Mouse (Mus musculus) myocyte (in vitro differentiated cells): ENCODE results near the gene St3gal3. TPM values are rescaled to one million over a fixed set of nuclear protein-coding genes. Genes with fewer than 3 reads are reported as not detected.

ENCODE experiments used
- H3K27me3 ChIP-seq: one replicate; pipeline ENCODE4 v1.6.1; 2011; ENCODE audit not compliant: control insufficient read depth, insufficient read depth, insufficient read length
- H3K36me3 ChIP-seq: one replicate; pipeline ENCODE4 v1.6.1; 2011; ENCODE audit not compliant: control insufficient read depth, insufficient read depth
- H3K4me2 ChIP-seq: one replicate; pipeline ENCODE4 v1.6.1; 2011; ENCODE audit warnings: low read depth, control low read depth
- H3K4me3 ChIP-seq: one replicate; pipeline ENCODE4 v1.5.1; 2011; ENCODE audit warnings: mild to moderate bottlenecking, control low read depth, moderate library complexity
- H3K79me2 ChIP-seq: one replicate; pipeline ENCODE4 v1.6.1; 2011; ENCODE audit not compliant: control insufficient read depth, insufficient read depth
- H3ac ChIP-seq: one replicate; pipeline ENCODE4 v1.6.1; 2011; ENCODE audit not compliant: control insufficient read depth, insufficient read length
- CEBPB ChIP-seq: IDR thresholded peaks from 2 replicates; pipeline ENCODE4 v1.6.1; 2011; ENCODE audit warnings: mild to moderate bottlenecking, moderate library complexity; ENCODE audit not compliant: poor library complexity, insufficient read depth, severe bottlenecking
- E2F4 ChIP-seq: IDR thresholded peaks from one replicate; pipeline ENCODE4 v1.6.1; 2011; ENCODE audit warnings: mild to moderate bottlenecking, control low read depth, moderate library complexity; ENCODE audit not compliant: insufficient read depth
- MAX ChIP-seq: IDR thresholded peaks from one replicate; pipeline ENCODE4 v1.6.1; 2011; ENCODE audit warnings: low read depth, mild to moderate bottlenecking, control low read depth
- MYOD1 ChIP-seq, 3 experiments: IDR thresholded peaks; one replicate each; pipeline ENCODE4 v1.6.1; 2011; ENCODE audit warnings: control low read depth in 2 of 3, low read depth in 2 of 3, mild to moderate bottlenecking in 2 of 3, moderate library complexity in 1 of 3; ENCODE audit not compliant: insufficient read length in 2 of 3, control insufficient read depth in 1 of 3
- MYOG ChIP-seq, 3 experiments: IDR thresholded peaks; one replicate each; pipeline ENCODE4 v1.6.1; 2011; ENCODE audit warnings: control low read depth in 2 of 3, low read depth in 2 of 3, mild to moderate bottlenecking in 2 of 3; ENCODE audit not compliant: insufficient read length in 2 of 3, control insufficient read depth in 1 of 3, insufficient read depth in 1 of 3
- POLR2A ChIP-seq: IDR thresholded peaks from one replicate; pipeline ENCODE4 v1.6.1; 2011; ENCODE audit warnings: low read depth, mild to moderate bottlenecking, control low read depth, moderate library complexity; ENCODE audit not compliant: insufficient read length
- POLR2AphosphoS2 ChIP-seq: IDR thresholded peaks from one replicate; pipeline ENCODE4 v1.6.1; 2011; ENCODE audit warnings: low read depth, control low read depth; ENCODE audit not compliant: insufficient read length
- REST ChIP-seq: IDR thresholded peaks from one replicate; pipeline ENCODE4 v1.6.1; 2011; ENCODE audit warnings: mild to moderate bottlenecking, control low read depth, moderate library complexity; ENCODE audit not compliant: insufficient read depth, insufficient read length
- SRF ChIP-seq: IDR thresholded peaks from one replicate; pipeline ENCODE4 v1.6.1; 2011; ENCODE audit warnings: low read depth; ENCODE audit not compliant: control insufficient read depth, insufficient read length
- TCF12 ChIP-seq: IDR thresholded peaks from one replicate; pipeline ENCODE4 v1.6.1; 2011; ENCODE audit warnings: mild to moderate bottlenecking, control low read depth; ENCODE audit not compliant: poor library complexity, insufficient read depth, severe bottlenecking
- TCF3 ChIP-seq: IDR thresholded peaks from one replicate; pipeline ENCODE4 v1.6.1; 2011; ENCODE audit warnings: low read depth, control low read depth; ENCODE audit not compliant: insufficient read length
- USF1 ChIP-seq: IDR thresholded peaks from one replicate; pipeline ENCODE4 v1.6.1; 2011; ENCODE audit warnings: low read depth, mild to moderate bottlenecking, control low read depth, moderate library complexity
- polyA plus RNA-seq: library from polyadenylated mRNA; unstranded; fragments of >200 nt; fragmentation: generic; extraction: Trizol; gene quantifications from one replicate; pipeline ENCODE4 v1.2.1, GENCODE M21; 2012; ENCODE audit warnings: missing spikeins

Gene St3gal3
- polyA plus RNA-seq, 1 experiment: 45.1 TPM

- no peak overlapping the region for H3K4me2 ChIP-seq
- peaks cover 40% of the 10 kb centered on the region for H3K36me3 ChIP-seq
- no peaks in the 10 kb centered on the region for H3K27me3 ChIP-seq
- TF ChIP-seq TCF3 (no peak), MYOG (IDR thresholded peaks at IDR 0.05; ENCODE audit: control insufficient read depth in 1 of 3, insufficient read depth in 1 of 3, insufficient read length in 2 of 3, low read depth in 2 of 3) (no peak), POLR2AphosphoS2 (peak; percentile 12), TCF12 (no peak)
- H3ac ChIP-seq: no peak overlapping the region
- H3K4me3 ChIP-seq: no peak overlapping the region
- H3K79me2 ChIP-seq: peaks cover 7% of the 10 kb centered on the region
Measured at GRCm38 (mm10) chr4:118152020-118152785, 17.5 kb upstream of the St3gal3 start.

- Histone ChIP-seq H3K4me2 (no peak overlapping the region), H3ac (no peak overlapping the region), H3K79me2 (no peaks in the 10 kb centered on the region), H3K36me3 (peaks cover 37% of the 10 kb centered on the region), H3K4me3 (no peak overlapping the region), H3K27me3 (no peaks in the 10 kb centered on the region)
- TF ChIP-seq TCF12: no peak
- no peak for TF ChIP-seq REST
- TF ChIP-seq SRF: no peak
- TF ChIP-seq POLR2A: no peak
- TF ChIP-seq POLR2AphosphoS2: no peak
- no peak for TF ChIP-seq USF1
- TF ChIP-seq MAX: no peak
- no peak for TF ChIP-seq MYOD1 (IDR thresholded peaks at IDR 0.05; ENCODE audit: control insufficient read depth in 1 of 3, insufficient read length in 2 of 3, low read depth in 2 of 3)
- no peak for TF ChIP-seq MYOG (IDR thresholded peaks at IDR 0.05; ENCODE audit: control insufficient read depth in 1 of 3, insufficient read depth in 1 of 3, insufficient read length in 2 of 3, low read depth in 2 of 3)
- no peak for TF ChIP-seq TCF3
Measured at GRCm38 (mm10) chr4:118150804-118151203, 16.1 kb upstream of the St3gal3 start.

- Histone ChIP-seq H3K4me3 (no peak overlapping the region), H3K4me2 (no peak overlapping the region), H3K79me2 (no peaks in the 10 kb centered on the region), H3K36me3 (peaks cover 44% of the 10 kb centered on the region), H3ac (no peak overlapping the region), H3K27me3 (no peaks in the 10 kb centered on the region)
- TF ChIP-seq MYOG (IDR thresholded peaks at IDR 0.05; ENCODE audit: control insufficient read depth in 1 of 3, insufficient read depth in 1 of 3, insufficient read length in 2 of 3, low read depth in 2 of 3) (no peak), MYOD1 (IDR thresholded peaks at IDR 0.05; ENCODE audit: control insufficient read depth in 1 of 3, insufficient read length in 2 of 3, low read depth in 2 of 3) (no peak)
Measured at GRCm38 (mm10) chr4:118149956-118150680, 15.4 kb upstream of the St3gal3 start.

- H3K79me2 ChIP-seq: no peaks in the 10 kb centered on the region
- no peak overlapping the region for H3ac ChIP-seq
- no peak overlapping the region for H3K4me2 ChIP-seq
- no peaks in the 10 kb centered on the region for H3K27me3 ChIP-seq
- no peak overlapping the region for H3K4me3 ChIP-seq
- TF ChIP-seq USF1 (no peak), MAX (no peak), POLR2AphosphoS2 (no peak), E2F4 (no peak), MYOG (IDR thresholded peaks at IDR 0.05; ENCODE audit: control insufficient read depth in 1 of 3, insufficient read depth in 1 of 3, insufficient read length in 2 of 3, low read depth in 2 of 3) (peak in 1 of 3 experiments; percentile 66), MYOD1 (IDR thresholded peaks at IDR 0.05; ENCODE audit: control insufficient read depth in 1 of 3, insufficient read length in 2 of 3, low read depth in 2 of 3) (peak in 1 of 3 experiments; percentile 66), SRF (no peak), POLR2A (no peak), TCF3 (no peak), REST (no peak), TCF12 (no peak), CEBPB (no peak)
- H3K36me3 ChIP-seq: peaks cover 45% of the 10 kb centered on the region
Measured at GRCm38 (mm10) chr4:118149055-118149576, 14.4 kb upstream of the St3gal3 start.

- H3K4me2 ChIP-seq: no peak overlapping the region
- H3ac ChIP-seq: no peak overlapping the region
- TF ChIP-seq POLR2AphosphoS2 (no peak), USF1 (no peak), MAX (no peak), REST (no peak), CEBPB (no peak), E2F4 (no peak), POLR2A (no peak), TCF12 (no peak), MYOG (IDR thresholded peaks at IDR 0.05; ENCODE audit: control insufficient read depth in 1 of 3, insufficient read depth in 1 of 3, insufficient read length in 2 of 3, low read depth in 2 of 3) (no peak), SRF (no peak), TCF3 (no peak), MYOD1 (IDR thresholded peaks at IDR 0.05; ENCODE audit: control insufficient read depth in 1 of 3, insufficient read length in 2 of 3, low read depth in 2 of 3) (no peak)
- H3K27me3 ChIP-seq: no peaks in the 10 kb centered on the region
- no peak overlapping the region for H3K4me3 ChIP-seq
- H3K79me2 ChIP-seq: no peaks in the 10 kb centered on the region
- H3K36me3 ChIP-seq: peaks cover 52% of the 10 kb centered on the region
Measured at GRCm38 (mm10) chr4:118148317-118148687, 13.6 kb upstream of the St3gal3 start.
